ENCODE assay signal across 10 mouse cellular contexts in the genomic region with DNA sequence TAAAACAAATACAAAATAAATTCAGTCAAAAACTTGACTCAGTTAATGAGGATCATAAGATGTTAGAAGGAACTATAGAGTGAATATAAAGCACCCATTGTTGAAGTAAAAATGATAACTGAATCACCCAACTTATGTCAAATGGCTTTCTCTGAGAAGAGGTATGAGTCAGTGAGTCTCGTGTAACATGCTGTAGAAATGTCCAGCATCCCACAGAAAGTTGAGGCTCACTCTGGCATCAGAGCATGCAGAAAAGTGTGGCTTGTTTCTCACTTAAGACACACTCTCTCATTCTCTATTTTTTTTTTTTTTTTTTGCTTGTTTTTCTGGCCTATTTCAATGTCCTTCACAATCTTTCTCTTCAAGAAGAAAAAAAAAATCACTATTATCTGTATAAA. TPM values are rescaled to one million over a fixed set of nuclear protein-coding genes. Genes with fewer than 3 reads are reported as not detected.
DNase-seq lines count a peak whose midpoint lies in the region; ATAC-seq and TF ChIP-seq lines count a peak whose summit lies in the region.
"Had no signal": no experiment of that assay in that cellular context is flagged by ENCODE, and none has a peak within 500 bp of the region (broad histone marks: within the 10 kb centered on the region; RNA-seq: fewer than 3 reads in every experiment).

No protein-coding gene starts in this region.

- peak overlapping the region; percentile 78 for H3K4me3 ChIP-seq in lung, embryonic 14.5 days (ENCODE audit: low read depth, low read length)
- H3K4me3 ChIP-seq in embryonic facial prominence, embryonic 13.5 days, result peak overlapping the region; percentile 79
- H3K4me3 ChIP-seq in limb, embryonic 10.5 days, result peak overlapping the region; percentile 75
- no peak overlapping the region for H3K4me3 ChIP-seq in olfactory bulb, adult 2 months (ENCODE audit: insufficient read depth, low read depth, low read length)

- peak overlapping the region; percentile 86; the same call in 1 of the 2 replicates for H3K9ac ChIP-seq in lung, embryonic 14.5 days
- peak overlapping the region; percentile 78 for H3K9ac ChIP-seq in embryonic facial prominence, embryonic 13.5 days

- ATAC-seq in lung, embryonic 14.5 days (ENCODE audit: insufficient read depth), result no peak
- no peak for ATAC-seq in embryonic facial prominence, embryonic 13.5 days (ENCODE audit: insufficient number of reproducible peaks, insufficient read depth, low FRiP score, low TSS enrichment, low read depth)
- ATAC-seq in frontal cortex, adult (ENCODE audit: low TSS enrichment), result no peak

- peak overlapping the region; percentile 50 for H3K4me2 ChIP-seq in lung, embryonic 14.5 days
- H3K4me2 ChIP-seq in embryonic facial prominence, embryonic 13.5 days, result peak overlapping the region; percentile 73

- peak overlapping the region; percentile 99 for H3K27ac ChIP-seq in lung, embryonic 14.5 days (ENCODE audit: low read depth)
- H3K27ac ChIP-seq in embryonic facial prominence, embryonic 13.5 days, result peak overlapping the region; percentile 99
- H3K27ac ChIP-seq in limb, embryonic 10.5 days, result peak overlapping the region; percentile 98
- peak overlapping the region; percentile 87 for H3K27ac ChIP-seq in olfactory bulb, adult 2 months (ENCODE audit: insufficient read depth, low read depth, low read length)

- TF ChIP-seq CTCF in lung, embryonic 14.5 days (IDR thresholded peaks at IDR 0.05; ENCODE audit: low read depth), result no peak
- no peak for TF ChIP-seq CTCF in olfactory bulb, adult 2 months (IDR thresholded peaks at IDR 0.05; ENCODE audit: insufficient read depth, low read depth, low read length)

- peak; percentile 24 for DNase-seq in lung, embryonic 14.5 days
- DNase-seq in lung, adult 18-20 months, result no peak
- no peak for DNase-seq in limb, embryonic 10.5 days (ENCODE audit: low spot score)
- DNase-seq in left cerebral cortex, adult 18-20 months (ENCODE audit: low spot score in 2 of 2), result no peak
- no peak for DNase-seq in lung, postnatal 36 days

- no peaks in the 10 kb centered on the region for H3K27me3 ChIP-seq in lung, embryonic 14.5 days (ENCODE audit: insufficient read depth, low read length)
- H3K27me3 ChIP-seq in embryonic facial prominence, embryonic 13.5 days, result no peaks in the 10 kb centered on the region
- H3K27me3 ChIP-seq in limb, embryonic 10.5 days (ENCODE audit: low read depth, poor library complexity, severe bottlenecking), result no peaks in the 10 kb centered on the region

- peaks cover 16% of the 10 kb centered on the region for H3K36me3 ChIP-seq in lung, embryonic 14.5 days (ENCODE audit: insufficient read depth)
- H3K36me3 ChIP-seq in embryonic facial prominence, embryonic 13.5 days, result peaks cover 6% of the 10 kb centered on the region; the same call in 1 of the 2 replicates
- peaks cover 22% of the 10 kb centered on the region for H3K36me3 ChIP-seq in limb, embryonic 10.5 days

- WGBS in lung, embryonic 14.5 days, result 15% methylated on average over 1 of the region's 1 CpGs
- WGBS in embryonic facial prominence, embryonic 13.5 days, result 25% methylated on average over 1 of the region's 1 CpGs
- 48% methylated on average over 1 of the region's 1 CpGs for WGBS in limb, embryonic 10.5 days
- WGBS in olfactory bulb, adult 2 months, result 7% methylated on average over 1 of the region's 1 CpGs

- H3K4me1 ChIP-seq in lung, embryonic 14.5 days (ENCODE audit: insufficient read depth), result peaks cover 23% of the 10 kb centered on the region
- peaks cover 36% of the 10 kb centered on the region for H3K4me1 ChIP-seq in embryonic facial prominence, embryonic 13.5 days
- H3K4me1 ChIP-seq in limb, embryonic 10.5 days, result peaks cover 40% of the 10 kb centered on the region
- peaks cover 2% of the 10 kb centered on the region; the same call in 1 of the 2 replicates for H3K4me1 ChIP-seq in olfactory bulb, adult 2 months (ENCODE audit: control insufficient read depth, insufficient read depth, low read length)

- H3K9me3 ChIP-seq in lung, embryonic 14.5 days (ENCODE audit: low read depth, low read length), result no peaks in the 10 kb centered on the region
- no peaks in the 10 kb centered on the region for H3K9me3 ChIP-seq in embryonic facial prominence, embryonic 13.5 days
- H3K9me3 ChIP-seq in limb, embryonic 10.5 days (replicated peaks), result no peaks in the 10 kb centered on the region

- TF ChIP-seq POLR2A in olfactory bulb, adult 2 months (IDR thresholded peaks at IDR 0.05; ENCODE audit: insufficient read depth, low read depth, low read length), result no peak

RNA-seq across cellular contexts. Expression of gene Laptm4a, which starts 0.5 kb away (rescaled TPM):
- polyA plus RNA-seq in lung, embryonic 14.5 days (2014; fragmentation: Nextera tagmentation; extraction: Ambion mirVana), result 213 and 215 TPM in 2 replicates
- polyA plus RNA-seq in embryonic facial prominence, embryonic 13.5 days (2015; fragmentation: Nextera tagmentation; extraction: Ambion mirVana), result 384 and 457 TPM in 2 replicates
- polyA plus RNA-seq in limb, embryonic 10.5 days (2016; fragmentation: Nextera tagmentation; extraction: Ambion mirVana), result 156 and 185 TPM in 2 replicates
- not detected in 2 replicates for polyA plus RNA-seq in olfactory bulb, adult 2 months (2012; ENCODE audit: insufficient read depth, insufficient read length, low replicate concordance, missing spikeins)
- 100 to 1,000 TPM; 184 to 192 TPM for total RNA-seq in left cerebral cortex, adult 18-20 months (2021)

RNA-seq across cellular contexts. Expression of gene Matn3, which starts 26.7 kb away (rescaled TPM):
- 0.87 and 1.0 TPM in 2 replicates for polyA plus RNA-seq in lung, embryonic 14.5 days (2014; fragmentation: Nextera tagmentation; extraction: Ambion mirVana)
- polyA plus RNA-seq in embryonic facial prominence, embryonic 13.5 days (2015; fragmentation: Nextera tagmentation; extraction: Ambion mirVana), result 7.8 and 11.7 TPM in 2 replicates
- 5.2 and 5.4 TPM in 2 replicates for polyA plus RNA-seq in limb, embryonic 10.5 days (2016; fragmentation: Nextera tagmentation; extraction: Ambion mirVana)
- polyA plus RNA-seq in olfactory bulb, adult 2 months (2012; ENCODE audit: insufficient read depth, insufficient read length, low replicate concordance, missing spikeins), result not detected in 2 replicates
- total RNA-seq in left cerebral cortex, adult 18-20 months (2021), result under 1 TPM in 1 of 2 experiments, not detected in 1; 0.12 TPM
- total RNA-seq: adrenal gland, adult 8-10 months; hematopoietic stem cell, adult 5-6 weeks had no signal

RNA-seq across cellular contexts. Expression of gene Wdr35, which starts 52.7 kb away (rescaled TPM):
- 20.4 and 21.8 TPM in 2 replicates for polyA plus RNA-seq in lung, embryonic 14.5 days (2014; fragmentation: Nextera tagmentation; extraction: Ambion mirVana)
- polyA plus RNA-seq in embryonic facial prominence, embryonic 13.5 days (2015; fragmentation: Nextera tagmentation; extraction: Ambion mirVana), result 22.6 and 26.5 TPM in 2 replicates
- 23.0 and 27.3 TPM in 2 replicates for polyA plus RNA-seq in limb, embryonic 10.5 days (2016; fragmentation: Nextera tagmentation; extraction: Ambion mirVana)
- not detected in 2 replicates for polyA plus RNA-seq in olfactory bulb, adult 2 months (2012; ENCODE audit: insufficient read depth, insufficient read length, low replicate concordance, missing spikeins)
- total RNA-seq in left cerebral cortex, adult 18-20 months (2021), result 10 to 100 TPM; 43.6 to 47.1 TPM

Comparison
In these comparisons a context has a peak if more than half of its experiments do, and no peak if none do; other contexts are left out.
1. RNA of gene Wdr35, which starts 52.7 kb away (polyA plus RNA-seq): 23.0 to 27.3 TPM in limb, embryonic 10.5 days, 22.6 to 26.5 TPM in embryonic facial prominence, embryonic 13.5 days and 20.4 to 21.8 TPM in lung, embryonic 14.5 days; not detected in olfactory bulb, adult 2 months; every median in the first group is over 10 times any median in the second.
2. Peak in every context shown above with its lines, with median percentiles within 50 percentile points of each other: H3K27ac ChIP-seq.